Mouse (Mus musculus): ENCODE data around the gene Zfp11. TPM values are rescaled to one million over a fixed set of nuclear protein-coding genes. Genes with fewer than 3 reads are reported as not detected.
"Not testable (repeated sequence)": the region's sequence is repeated elsewhere in the genome, so short reads cannot be mapped to it uniquely, and the experiment has no call there.

The Zfp11 gene
- polyA plus RNA-seq (2012; rRNA removed) = 1.6 and 2.1 TPM in 2 replicates

GRCm38 (mm10) chr5:129670036-129670458, at the start of gene Zfp11:
Zfp11 (minus strand) TSS chr5:129670099.
- peak within 1 kb of the TSS; percentile 96 for H3K4me3 ChIP-seq (replicated peaks; ENCODE audit: extremely low read depth, low read depth, low read length)
- peak; percentile 77 for DNase-seq
- TF ChIP-seq CTCF (IDR thresholded peaks at IDR 0.05; ENCODE audit: insufficient read depth, low read length) (no peak), POLR2A (IDR thresholded peaks at IDR 0.05; ENCODE audit: borderline replicate concordance, extremely low read depth, low read depth, low read length) (peak; percentile 87; the same call in 1 of the 2 replicates)
- 2% methylated on average over 23 of the region's 23 CpGs for WGBS
- H3K4me1 ChIP-seq (ENCODE audit: control insufficient read depth, insufficient read depth, low read length) = 0 out of 2 replicates have a peak, but pooled peaks cover 3% of the 10 kb centered on the region

- 75% methylated on average over 9 of the region's 9 CpGs for WGBS
- TF ChIP-seq CTCF (IDR thresholded peaks at IDR 0.05; ENCODE audit: insufficient read depth, low read length) (no peak), POLR2A (IDR thresholded peaks at IDR 0.05; ENCODE audit: borderline replicate concordance, extremely low read depth, low read depth, low read length) (no peak)
- no peak overlapping the region for H3K4me3 ChIP-seq (replicated peaks; ENCODE audit: extremely low read depth, low read depth, low read length)
- no peak for DNase-seq
- no peaks in the 10 kb centered on the region for H3K4me1 ChIP-seq (ENCODE audit: control insufficient read depth, insufficient read depth, low read length)
Observed at GRCm38 (mm10) chr5:129717016-129717415, 47.1 kb upstream of the Zfp11 start.

GRCm38 (mm10) chr5:129715326-129715861, 45.5 kb upstream of the Zfp11 start, which contains the start of gene Mrps17:
Mrps17 (plus strand) TSS chr5:129715497.
- TF ChIP-seq CTCF (IDR thresholded peaks at IDR 0.05; ENCODE audit: insufficient read depth, low read length) = no peak
- TF ChIP-seq POLR2A (IDR thresholded peaks at IDR 0.05; ENCODE audit: borderline replicate concordance, extremely low read depth, low read depth, low read length) = peak; percentile 97
- DNase-seq = peak; percentile 92
- peak within 1 kb of the TSS; percentile 78 for H3K4me3 ChIP-seq (replicated peaks; ENCODE audit: extremely low read depth, low read depth, low read length)
- H3K4me1 ChIP-seq (ENCODE audit: control insufficient read depth, insufficient read depth, low read length) = no peaks in the 10 kb centered on the region
- WGBS = 0% methylated on average over 33 of the region's 33 CpGs

- DNase-seq = no peak
- no peaks in the 10 kb centered on the region for H3K4me1 ChIP-seq (ENCODE audit: control insufficient read depth, insufficient read depth, low read length)
- WGBS = 58% methylated on average over 2 of the region's 2 CpGs
- no peak within 1 kb of the TSS for H3K4me3 ChIP-seq (replicated peaks; ENCODE audit: extremely low read depth, low read depth, low read length)
- TF ChIP-seq POLR2A (IDR thresholded peaks at IDR 0.05; ENCODE audit: borderline replicate concordance, extremely low read depth, low read depth, low read length) (no peak), CTCF (IDR thresholded peaks at IDR 0.05; ENCODE audit: insufficient read depth, low read length) (no peak)
Observed at GRCm38 (mm10) chr5:129708412-129708811, 38.5 kb upstream of the Zfp11 start, which contains the start of gene Sept14. Sept14 (minus strand) TSS chr5:129708512.

GRCm38 (mm10) chr5:129703368-129703767, 33.5 kb upstream of the Zfp11 start:
- no peaks in the 10 kb centered on the region for H3K4me1 ChIP-seq (ENCODE audit: control insufficient read depth, insufficient read depth, low read length)
- no peak for DNase-seq
- H3K4me3 ChIP-seq (replicated peaks; ENCODE audit: extremely low read depth, low read depth, low read length) = no peak overlapping the region
- TF ChIP-seq POLR2A (IDR thresholded peaks at IDR 0.05; ENCODE audit: borderline replicate concordance, extremely low read depth, low read depth, low read length) = no peak
- TF ChIP-seq CTCF (IDR thresholded peaks at IDR 0.05; ENCODE audit: insufficient read depth, low read length) = no peak

- no peak for DNase-seq
- no peaks in the 10 kb centered on the region for H3K4me1 ChIP-seq (ENCODE audit: control insufficient read depth, insufficient read depth, low read length)
- no peak overlapping the region for H3K4me3 ChIP-seq (replicated peaks; ENCODE audit: extremely low read depth, low read depth, low read length)
- TF ChIP-seq POLR2A (IDR thresholded peaks at IDR 0.05; ENCODE audit: borderline replicate concordance, extremely low read depth, low read depth, low read length) (no peak), CTCF (IDR thresholded peaks at IDR 0.05; ENCODE audit: insufficient read depth, low read length) (no peak)
- 77% methylated on average over 1 of the region's 1 CpGs for WGBS
Observed at GRCm38 (mm10) chr5:129701706-129702105, 31.8 kb upstream of the Zfp11 start.

GRCm38 (mm10) chr5:129700506-129700905, 30.6 kb upstream of the Zfp11 start:
- WGBS = 35% methylated on average over 2 of the region's 2 CpGs
- no peak for DNase-seq
- no peak for TF ChIP-seq POLR2A (IDR thresholded peaks at IDR 0.05; ENCODE audit: borderline replicate concordance, extremely low read depth, low read depth, low read length)
- TF ChIP-seq CTCF (IDR thresholded peaks at IDR 0.05; ENCODE audit: insufficient read depth, low read length) = no peak
- H3K4me3 ChIP-seq (replicated peaks; ENCODE audit: extremely low read depth, low read depth, low read length) = no peak overlapping the region
- H3K4me1 ChIP-seq (ENCODE audit: control insufficient read depth, insufficient read depth, low read length) = no peaks in the 10 kb centered on the region

- no peak for DNase-seq
- H3K4me1 ChIP-seq (ENCODE audit: control insufficient read depth, insufficient read depth, low read length) = no peaks in the 10 kb centered on the region
- no peak for TF ChIP-seq CTCF (IDR thresholded peaks at IDR 0.05; ENCODE audit: insufficient read depth, low read length)
- no peak for TF ChIP-seq POLR2A (IDR thresholded peaks at IDR 0.05; ENCODE audit: borderline replicate concordance, extremely low read depth, low read depth, low read length)
- no peak overlapping the region for H3K4me3 ChIP-seq (replicated peaks; ENCODE audit: extremely low read depth, low read depth, low read length)
- WGBS = 71% methylated on average over 3 of the region's 3 CpGs
Observed at GRCm38 (mm10) chr5:129690528-129690927, 20.6 kb upstream of the Zfp11 start.

GRCm38 (mm10) chr5:129687621-129688020, 17.7 kb upstream of the Zfp11 start:
- WGBS = 79% methylated on average over 7 of the region's 7 CpGs

GRCm38 (mm10) chr5:129685141-129685540, 15.2 kb upstream of the Zfp11 start:
- not testable (repeated sequence) for DNase-seq; H3K4me1 ChIP-seq (ENCODE audit: control insufficient read depth, insufficient read depth, low read length); H3K4me3 ChIP-seq (replicated peaks; ENCODE audit: extremely low read depth, low read depth, low read length)
- 91% methylated on average over 5 of the region's 5 CpGs for WGBS

More at GRCm38 (mm10) chr5:129687621-129688020, 17.7 kb upstream of the Zfp11 start:
- Histone ChIP-seq H3K4me3 (replicated peaks; ENCODE audit: extremely low read depth, low read depth, low read length) (no peak overlapping the region), H3K4me1 (ENCODE audit: control insufficient read depth, insufficient read depth, low read length) (no peaks in the 10 kb centered on the region)
- TF ChIP-seq CTCF (IDR thresholded peaks at IDR 0.05; ENCODE audit: insufficient read depth, low read length) (no peak), POLR2A (IDR thresholded peaks at IDR 0.05; ENCODE audit: borderline replicate concordance, extremely low read depth, low read depth, low read length) (no peak)
- no peak for DNase-seq

Measured in lung, adult 2 months (tissue).